Mouse (Mus musculus): ENCODE data around the gene Efhd1.

DNA sequence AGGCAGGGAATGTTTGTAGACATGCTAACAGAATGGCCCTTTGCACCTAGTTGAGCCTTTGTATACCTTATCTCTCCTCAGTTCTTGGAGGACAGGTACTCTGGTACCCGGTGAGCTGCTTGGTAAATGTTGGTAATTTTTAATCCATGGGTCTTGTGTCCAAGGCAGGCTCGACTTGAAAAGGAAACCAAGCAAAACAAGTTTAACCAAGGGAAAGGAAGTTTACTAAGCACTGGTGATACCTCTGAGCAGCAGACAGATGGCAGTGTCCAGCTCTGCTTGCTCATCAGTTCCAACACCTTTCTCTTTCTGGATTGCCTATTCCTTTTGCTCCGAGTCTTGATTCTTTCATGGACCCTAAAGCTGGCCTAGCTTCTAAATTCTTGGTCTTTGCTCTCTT, 46.2 kb upstream of the Efhd1 start:
- TF ChIP-seq POLR2A (IDR thresholded peaks at IDR 0.05; ENCODE audit: low read depth, low read length) (no peak), CTCF (conservative IDR thresholded peaks at IDR 0.05; ENCODE audit: insufficient read depth, insufficient read length, low read depth, low read length) (peak; percentile 77)

All from kidney, adult 2 months (tissue).